Mouse (Mus musculus): Measurements from ENCODE around the gene Cntn5. TPM values are rescaled to one million over a fixed set of nuclear protein-coding genes. Genes with fewer than 3 reads are reported as not detected.

The Cntn5 gene
- total and polyA plus RNA-seq, 3 experiments = not detected

DNA sequence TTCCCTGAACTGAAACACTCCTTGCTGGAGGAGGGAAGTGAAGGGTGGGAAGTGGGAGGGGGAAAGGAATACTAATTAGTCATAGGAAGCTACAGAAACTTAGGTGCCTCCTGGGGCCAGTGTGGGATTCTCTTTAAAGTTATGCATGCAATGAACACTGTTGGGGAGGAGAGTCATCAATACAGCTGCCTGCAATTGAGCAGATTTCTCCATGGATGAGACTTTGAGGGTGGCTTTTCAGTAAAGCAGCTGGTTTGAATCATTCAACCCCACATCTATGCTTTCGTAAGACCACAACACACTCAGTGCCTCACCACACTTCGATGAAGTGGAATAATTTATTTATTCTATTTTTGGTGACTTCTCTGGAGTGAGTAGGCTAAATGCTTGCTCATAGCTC lies 674.9 kb downstream of the Cntn5 start:
- no peaks in the 10 kb centered on the region for H3K79me2 ChIP-seq (replicated peaks; ENCODE audit: control insufficient read depth, extremely low read depth, insufficient read depth, poor library complexity, severe bottlenecking)
- dilution Hi-C loops (cut with MboI; ENCODE audit: extremely low pct_ligation_motif_present, extremely low pct_unique_long_range_greater_than_20kb, low sequenced_read_pairs) (no loop called here), in situ Hi-C loops (cut with MboI; ENCODE audit: low pct_ligation_motif_present, low pct_unique_long_range_greater_than_20kb, low sequenced_read_pairs) (no loop called here)
- H3K27ac ChIP-seq (ENCODE audit: insufficient read depth, low read depth) = no peak overlapping the region
- H3K4me1 ChIP-seq (ENCODE audit: control insufficient read depth in 1 of 2, insufficient read depth in 2 of 2) = no peaks in the 10 kb centered on the region
- H3K27me3 ChIP-seq (replicated peaks) = no peaks in the 10 kb centered on the region
- DNase-seq (ENCODE audit: extremely low read depth) = no peak
- H3K4me2 ChIP-seq (ENCODE audit: insufficient read depth, low read depth, poor library complexity, severe bottlenecking) = no peak overlapping the region
- H3K9ac ChIP-seq (ENCODE audit: insufficient read depth, low read depth) = no peak overlapping the region
- TF ChIP-seq ELF1 (IDR thresholded peaks at IDR 0.05; ENCODE audit: low read depth, low read length) = no peak
- TF ChIP-seq ETS1 (conservative IDR thresholded peaks at IDR 0.05; ENCODE audit: low read depth, low read length) = no peak
- no peak for TF ChIP-seq UBTF (IDR thresholded peaks at IDR 0.05; ENCODE audit: low read depth, low read length)
- no peak for TF ChIP-seq SIN3A (IDR thresholded peaks at IDR 0.05; ENCODE audit: low read length)
- no peak for TF ChIP-seq ZC3H11A (IDR thresholded peaks at IDR 0.05; ENCODE audit: low read depth, low read length)
- no peak for TF ChIP-seq MAFK (IDR thresholded peaks at IDR 0.05; ENCODE audit: insufficient replicate concordance, low read length)
- TF ChIP-seq E2F4 (IDR thresholded peaks at IDR 0.05; ENCODE audit: insufficient replicate concordance, low read depth, low read length) = no peak
- no peak for TF ChIP-seq PAX5 (IDR thresholded peaks at IDR 0.05; ENCODE audit: low read length)
- TF ChIP-seq JUN (IDR thresholded peaks at IDR 0.05; ENCODE audit: insufficient read depth, low read depth, low read length) = no peak
- no peak for TF ChIP-seq POLR2AphosphoS2 (IDR thresholded peaks at IDR 0.05; ENCODE audit: low read depth, low read length)
- TF ChIP-seq BHLHE40 (IDR thresholded peaks at IDR 0.05; ENCODE audit: low read depth, low read length) = no peak
- TF ChIP-seq CHD1 (IDR thresholded peaks at IDR 0.05; ENCODE audit: low read depth, low read length) = no peak
- no peak for TF ChIP-seq USF2 (conservative IDR thresholded peaks at IDR 0.05; ENCODE audit: low read depth, low read length)
- H3K36me3 ChIP-seq (replicated peaks in 1 of 2; ENCODE audit: control insufficient read depth in 1 of 2, insufficient read depth in 1 of 2, low read length in 1 of 2) = no peaks in the 10 kb centered on the region
- H3K4me3 ChIP-seq (replicated peaks in 1 of 3; ENCODE audit: low read depth in 2 of 3, low read length in 2 of 3, poor library complexity in 1 of 3) = no peak overlapping the region
- H3K9me3 ChIP-seq (replicated peaks; ENCODE audit: low read length) = no peaks in the 10 kb centered on the region

- in situ Hi-C loops (cut with MboI; ENCODE audit: low pct_ligation_motif_present, low pct_unique_long_range_greater_than_20kb, low sequenced_read_pairs) = no loop called here
- no peaks in the 10 kb centered on the region for H3K4me1 ChIP-seq (ENCODE audit: control insufficient read depth in 1 of 2, insufficient read depth in 2 of 2)
- no peak for DNase-seq (ENCODE audit: extremely low read depth)
- H3K79me2 ChIP-seq (replicated peaks; ENCODE audit: control insufficient read depth, extremely low read depth, insufficient read depth, poor library complexity, severe bottlenecking) = no peaks in the 10 kb centered on the region
- TF ChIP-seq MAFK (IDR thresholded peaks at IDR 0.05; ENCODE audit: insufficient replicate concordance, low read length) = no peak
- TF ChIP-seq POLR2A (IDR thresholded peaks at IDR 0.05; ENCODE audit: low read depth, low read length) = no peak
- no peak for TF ChIP-seq CHD1 (IDR thresholded peaks at IDR 0.05; ENCODE audit: low read depth, low read length)
- H3K27me3 ChIP-seq (replicated peaks) = no peaks in the 10 kb centered on the region
- no peak overlapping the region for H3K9ac ChIP-seq (ENCODE audit: insufficient read depth, low read depth)
- H3K4me2 ChIP-seq (ENCODE audit: insufficient read depth, low read depth, poor library complexity, severe bottlenecking) = no peak overlapping the region
- no peak overlapping the region for H3K27ac ChIP-seq (ENCODE audit: insufficient read depth, low read depth)
- no peaks in the 10 kb centered on the region for H3K36me3 ChIP-seq (replicated peaks in 1 of 2; ENCODE audit: control insufficient read depth in 1 of 2, insufficient read depth in 1 of 2, low read length in 1 of 2)
- no peak overlapping the region for H3K4me3 ChIP-seq (replicated peaks in 1 of 3; ENCODE audit: low read depth in 2 of 3, low read length in 2 of 3, poor library complexity in 1 of 3)
- no peaks in the 10 kb centered on the region for H3K9me3 ChIP-seq (replicated peaks; ENCODE audit: low read length)
- dilution Hi-C loops (cut with MboI; ENCODE audit: extremely low pct_ligation_motif_present, extremely low pct_unique_long_range_greater_than_20kb, low sequenced_read_pairs) = no loop called here
These were observed 678.6 kb downstream of the Cntn5 start for GRCm38 (mm10) chr9:10226013-10226412.

GRCm38 (mm10) chr9:10186063-10186462 lies 718.5 kb downstream of the Cntn5 start:
- no peaks in the 10 kb centered on the region for H3K27me3 ChIP-seq (replicated peaks)
- TF ChIP-seq MAZ (IDR thresholded peaks at IDR 0.05; ENCODE audit: low read depth, low read length) = no peak
- no peak overlapping the region for H3K27ac ChIP-seq (ENCODE audit: insufficient read depth, low read depth)
- H3K4me2 ChIP-seq (ENCODE audit: insufficient read depth, low read depth, poor library complexity, severe bottlenecking) = no peak overlapping the region
- DNase-seq (ENCODE audit: extremely low read depth) = no peak
- H3K9me3 ChIP-seq (replicated peaks; ENCODE audit: low read length) = no peaks in the 10 kb centered on the region
- in situ Hi-C loops (cut with MboI; ENCODE audit: low pct_ligation_motif_present, low pct_unique_long_range_greater_than_20kb, low sequenced_read_pairs) = no loop called here
- no peak overlapping the region for H3K4me3 ChIP-seq (replicated peaks in 1 of 3; ENCODE audit: low read depth in 2 of 3, low read length in 2 of 3, poor library complexity in 1 of 3)
- no peaks in the 10 kb centered on the region for H3K4me1 ChIP-seq (ENCODE audit: control insufficient read depth in 1 of 2, insufficient read depth in 2 of 2)
- dilution Hi-C loops (cut with MboI; ENCODE audit: extremely low pct_ligation_motif_present, extremely low pct_unique_long_range_greater_than_20kb, low sequenced_read_pairs) = no loop called here
- H3K79me2 ChIP-seq (replicated peaks; ENCODE audit: control insufficient read depth, extremely low read depth, insufficient read depth, poor library complexity, severe bottlenecking) = no peaks in the 10 kb centered on the region
- H3K36me3 ChIP-seq (replicated peaks in 1 of 2; ENCODE audit: control insufficient read depth in 1 of 2, insufficient read depth in 1 of 2, low read length in 1 of 2) = no peaks in the 10 kb centered on the region
- H3K9ac ChIP-seq (ENCODE audit: insufficient read depth, low read depth) = no peak overlapping the region

All from CH12.LX (cell line).